Mouse (Mus musculus) adrenal gland (tissue): ENCODE results near the gene Slc44a1.

Experiments used
- intact Hi-C: fragments of 180-260 bp; cut with DNase I; formaldehyde crosslinking; loops from one replicate; pipeline ENCODE4 v1.15.1; 2025

Gene Slc44a1

GRCm38 (mm10) chr4:53462069-53462468 lies 21.9 kb downstream of the Slc44a1 start:
- intact Hi-C loops: no loop called here

- intact Hi-C loops: no loop called here
Measured at GRCm38 (mm10) chr4:53462505-53463251, 22.5 kb downstream of the Slc44a1 start.

GRCm38 (mm10) chr4:53465887-53466286 lies 25.7 kb downstream of the Slc44a1 start:
- intact Hi-C loops: no loop called here

- intact Hi-C loops: no loop called here
Measured at GRCm38 (mm10) chr4:53469007-53469406, 28.8 kb downstream of the Slc44a1 start.

- intact Hi-C loops: no loop called here
Measured at GRCm38 (mm10) chr4:53474109-53474508, 33.9 kb downstream of the Slc44a1 start.

- intact Hi-C loops: no loop called here
Measured at GRCm38 (mm10) chr4:53475230-53475952, 35.2 kb downstream of the Slc44a1 start.

- intact Hi-C loops: no loop called here
Measured at GRCm38 (mm10) chr4:53478644-53479043, 38.4 kb downstream of the Slc44a1 start.

- intact Hi-C loops: no loop called here
Measured at GRCm38 (mm10) chr4:53487216-53488188, 47.3 kb downstream of the Slc44a1 start.

- intact Hi-C loops: no loop called here
Measured at GRCm38 (mm10) chr4:53488803-53489202, 48.6 kb downstream of the Slc44a1 start.

GRCm38 (mm10) chr4:53490371-53490770 lies 50.2 kb downstream of the Slc44a1 start:
- intact Hi-C loops: no loop called here

- intact Hi-C loops: no loop called here
Measured at GRCm38 (mm10) chr4:53491269-53491668, 51.1 kb downstream of the Slc44a1 start.

- intact Hi-C loops: no loop called here
Measured at GRCm38 (mm10) chr4:53495646-53496045, 55.4 kb downstream of the Slc44a1 start.

GRCm38 (mm10) chr4:53502764-53503163 lies 62.6 kb downstream of the Slc44a1 start:
- intact Hi-C loops: no loop called here

- intact Hi-C loops: no loop called here
Measured at GRCm38 (mm10) chr4:53512131-53512916, 72.1 kb downstream of the Slc44a1 start.

GRCm38 (mm10) chr4:53513276-53514081 lies 73.3 kb downstream of the Slc44a1 start:
- intact Hi-C loops: no loop called here

- intact Hi-C loops: no loop called here
Measured at GRCm38 (mm10) chr4:53516011-53516532, 75.9 kb downstream of the Slc44a1 start.

- intact Hi-C loops: no loop called here
Measured at GRCm38 (mm10) chr4:53519429-53519828, 79.2 kb downstream of the Slc44a1 start.

GRCm38 (mm10) chr4:53521028-53521427 lies 80.8 kb downstream of the Slc44a1 start:
- intact Hi-C loops: no loop called here

- intact Hi-C loops: no loop called here
Measured at GRCm38 (mm10) chr4:53522655-53523054, 82.4 kb downstream of the Slc44a1 start.

- intact Hi-C loops: no loop called here
Measured at GRCm38 (mm10) chr4:53525503-53525902, 85.3 kb downstream of the Slc44a1 start.
